Mouse (Mus musculus) CD4-positive, CD25-positive, alpha-beta regulatory T cell, adult 2 months (primary cell): ENCODE measurements around the gene Mrgpra3.

Experiments used
- DNase-seq: peaks from one replicate; pipeline ENCODE4 v3.0.0-alpha.2; 2012; ENCODE audit warnings: low read depth, low spot score

Mrgpra3 gene

GRCm38 (mm10) chr7:47601272-47601671 is at the start of gene Mrgpra3:
Gene Mrgpra3 (minus strand): TSS chr7:47601372.
- DNase-seq, result no peak
